Mouse (Mus musculus): ENCODE measurements around the gene Gkn1. TPM values are rescaled to one million over a fixed set of nuclear protein-coding genes. Genes with fewer than 3 reads are reported as not detected.

Gene Gkn1
- polyA plus RNA-seq, 1 experiment: not detected

- Histone ChIP-seq H3K79me3 (ENCODE audit: low read depth) (no peaks in the 10 kb centered on the region), H3K79me2 (ENCODE audit: control insufficient read depth, insufficient read depth) (no peaks in the 10 kb centered on the region), H3K36me3 (ENCODE audit: control insufficient read depth, insufficient read depth) (no peaks in the 10 kb centered on the region), H3ac (ENCODE audit: control insufficient read depth, insufficient read length, low read depth) (no peak overlapping the region), H3K27me3 (ENCODE audit: control insufficient read depth, insufficient read depth, insufficient read length) (peaks cover 35% of the 10 kb centered on the region), H3K4me3 (ENCODE audit: insufficient read depth, poor library complexity, severe bottlenecking) (no peak overlapping the region)
- no peak for TF ChIP-seq CTCF (IDR thresholded peaks at IDR 0.05; ENCODE audit: control insufficient read depth, insufficient read depth, insufficient read length)
- TF ChIP-seq USF1 (IDR thresholded peaks at IDR 0.05; ENCODE audit: low read depth): no peak
- TF ChIP-seq MYOG (IDR thresholded peaks at IDR 0.05; ENCODE audit: control insufficient read depth, extremely low read depth, insufficient read length): no peak
- TF ChIP-seq CEBPB (IDR thresholded peaks at IDR 0.05; ENCODE audit: low read depth): no peak
- no peak for TF ChIP-seq MYOD1 (IDR thresholded peaks at IDR 0.05; ENCODE audit: control insufficient read depth, insufficient read length, low read depth)
- no peak for TF ChIP-seq FOSL1 (IDR thresholded peaks at IDR 0.05; ENCODE audit: insufficient read depth, low read length, poor library complexity, severe bottlenecking)
These were observed 33.4 kb upstream of the Gkn1 start for GRCm38 (mm10) chr6:87383926-87384691.

- Histone ChIP-seq H3K79me3 (ENCODE audit: low read depth) (no peaks in the 10 kb centered on the region), H3K27me3 (ENCODE audit: control insufficient read depth, insufficient read depth, insufficient read length) (peaks cover 54% of the 10 kb centered on the region), H3K36me3 (ENCODE audit: control insufficient read depth, insufficient read depth) (no peaks in the 10 kb centered on the region), H3K79me2 (ENCODE audit: control insufficient read depth, insufficient read depth) (no peaks in the 10 kb centered on the region), H3ac (ENCODE audit: control insufficient read depth, insufficient read length, low read depth) (no peak within 1 kb of the TSS), H3K4me3 (ENCODE audit: insufficient read depth, poor library complexity, severe bottlenecking) (no peak within 1 kb of the TSS)
- no peak for TF ChIP-seq CEBPB (IDR thresholded peaks at IDR 0.05; ENCODE audit: low read depth)
- no peak for TF ChIP-seq MYOG (IDR thresholded peaks at IDR 0.05; ENCODE audit: control insufficient read depth, extremely low read depth, insufficient read length)
- no peak for TF ChIP-seq MYOD1 (IDR thresholded peaks at IDR 0.05; ENCODE audit: control insufficient read depth, insufficient read length, low read depth)
- no peak for TF ChIP-seq MAX (IDR thresholded peaks at IDR 0.05)
- TF ChIP-seq FOSL1 (IDR thresholded peaks at IDR 0.05; ENCODE audit: insufficient read depth, low read length, poor library complexity, severe bottlenecking): no peak
- TF ChIP-seq USF1 (IDR thresholded peaks at IDR 0.05; ENCODE audit: low read depth): no peak
- no peak for TF ChIP-seq CTCF (IDR thresholded peaks at IDR 0.05; ENCODE audit: control insufficient read depth, insufficient read depth, insufficient read length)
These were observed 22.3 kb upstream of the Gkn1 start, which contains the start of gene Gkn2 for GRCm38 (mm10) chr6:87373057-87373456. Gene Gkn2 (plus strand): TSS chr6:87373357.

GRCm38 (mm10) chr6:87369223-87369622 lies 18.5 kb upstream of the Gkn1 start:
- Histone ChIP-seq H3K79me2 (ENCODE audit: control insufficient read depth, insufficient read depth) (no peaks in the 10 kb centered on the region), H3ac (ENCODE audit: control insufficient read depth, insufficient read length, low read depth) (no peak overlapping the region), H3K27me3 (ENCODE audit: control insufficient read depth, insufficient read depth, insufficient read length) (peaks cover 51% of the 10 kb centered on the region), H3K4me3 (ENCODE audit: insufficient read depth, poor library complexity, severe bottlenecking) (no peak overlapping the region), H3K79me3 (ENCODE audit: low read depth) (no peaks in the 10 kb centered on the region), H3K36me3 (ENCODE audit: control insufficient read depth, insufficient read depth) (no peaks in the 10 kb centered on the region)
- TF ChIP-seq CEBPB (IDR thresholded peaks at IDR 0.05; ENCODE audit: low read depth) (no peak), MYOD1 (IDR thresholded peaks at IDR 0.05; ENCODE audit: control insufficient read depth, insufficient read length, low read depth) (no peak), USF1 (IDR thresholded peaks at IDR 0.05; ENCODE audit: low read depth) (no peak), MYOG (IDR thresholded peaks at IDR 0.05; ENCODE audit: control insufficient read depth, extremely low read depth, insufficient read length) (no peak), MAX (IDR thresholded peaks at IDR 0.05) (no peak), CTCF (IDR thresholded peaks at IDR 0.05; ENCODE audit: control insufficient read depth, insufficient read depth, insufficient read length) (no peak), FOSL1 (IDR thresholded peaks at IDR 0.05; ENCODE audit: insufficient read depth, low read length, poor library complexity, severe bottlenecking) (no peak)

GRCm38 (mm10) chr6:87354441-87354840 lies 3.7 kb upstream of the Gkn1 start:
- Histone ChIP-seq H3K36me3 (ENCODE audit: control insufficient read depth, insufficient read depth) (no peaks in the 10 kb centered on the region), H3ac (ENCODE audit: control insufficient read depth, insufficient read length, low read depth) (no peak overlapping the region), H3K27me3 (ENCODE audit: control insufficient read depth, insufficient read depth, insufficient read length) (no peaks in the 10 kb centered on the region), H3K79me2 (ENCODE audit: control insufficient read depth, insufficient read depth) (no peaks in the 10 kb centered on the region), H3K4me3 (ENCODE audit: insufficient read depth, poor library complexity, severe bottlenecking) (no peak overlapping the region), H3K79me3 (ENCODE audit: low read depth) (no peaks in the 10 kb centered on the region)
- TF ChIP-seq MYOD1 (IDR thresholded peaks at IDR 0.05; ENCODE audit: control insufficient read depth, insufficient read length, low read depth) (no peak), CTCF (IDR thresholded peaks at IDR 0.05; ENCODE audit: control insufficient read depth, insufficient read depth, insufficient read length) (no peak), USF1 (IDR thresholded peaks at IDR 0.05; ENCODE audit: low read depth) (no peak), CEBPB (IDR thresholded peaks at IDR 0.05; ENCODE audit: low read depth) (no peak), MYOG (IDR thresholded peaks at IDR 0.05; ENCODE audit: control insufficient read depth, extremely low read depth, insufficient read length) (no peak), FOSL1 (IDR thresholded peaks at IDR 0.05; ENCODE audit: insufficient read depth, low read length, poor library complexity, severe bottlenecking) (no peak), MAX (IDR thresholded peaks at IDR 0.05) (no peak)

GRCm38 (mm10) chr6:87335935-87336295 lies 14.8 kb downstream of the Gkn1 start:
- TF ChIP-seq MAX (IDR thresholded peaks at IDR 0.05) (no peak), USF1 (IDR thresholded peaks at IDR 0.05; ENCODE audit: low read depth) (no peak), MYOG (IDR thresholded peaks at IDR 0.05; ENCODE audit: control insufficient read depth, extremely low read depth, insufficient read length) (no peak), FOSL1 (IDR thresholded peaks at IDR 0.05; ENCODE audit: insufficient read depth, low read length, poor library complexity, severe bottlenecking) (no peak), MYOD1 (IDR thresholded peaks at IDR 0.05; ENCODE audit: control insufficient read depth, insufficient read length, low read depth) (no peak), CEBPB (IDR thresholded peaks at IDR 0.05; ENCODE audit: low read depth) (no peak), CTCF (IDR thresholded peaks at IDR 0.05; ENCODE audit: control insufficient read depth, insufficient read depth, insufficient read length) (no peak)
- Histone ChIP-seq H3K79me2 (ENCODE audit: control insufficient read depth, insufficient read depth) (peaks cover 11% of the 10 kb centered on the region), H3ac (ENCODE audit: control insufficient read depth, insufficient read length, low read depth) (no peak overlapping the region), H3K4me3 (ENCODE audit: insufficient read depth, poor library complexity, severe bottlenecking) (peak overlapping the region; percentile 51), H3K27me3 (ENCODE audit: control insufficient read depth, insufficient read depth, insufficient read length) (no peaks in the 10 kb centered on the region), H3K36me3 (ENCODE audit: control insufficient read depth, insufficient read depth) (no peaks in the 10 kb centered on the region), H3K79me3 (ENCODE audit: low read depth) (peaks cover 2% of the 10 kb centered on the region)

All from C2C12 (cell line).